Mouse (Mus musculus): Measurements from ENCODE around the gene Gsdma2. TPM values are rescaled to one million over a fixed set of nuclear protein-coding genes. Genes with fewer than 3 reads are reported as not detected.

The Gsdma2 gene
- polyA plus RNA-seq, 1 experiment: not detected

DNA sequence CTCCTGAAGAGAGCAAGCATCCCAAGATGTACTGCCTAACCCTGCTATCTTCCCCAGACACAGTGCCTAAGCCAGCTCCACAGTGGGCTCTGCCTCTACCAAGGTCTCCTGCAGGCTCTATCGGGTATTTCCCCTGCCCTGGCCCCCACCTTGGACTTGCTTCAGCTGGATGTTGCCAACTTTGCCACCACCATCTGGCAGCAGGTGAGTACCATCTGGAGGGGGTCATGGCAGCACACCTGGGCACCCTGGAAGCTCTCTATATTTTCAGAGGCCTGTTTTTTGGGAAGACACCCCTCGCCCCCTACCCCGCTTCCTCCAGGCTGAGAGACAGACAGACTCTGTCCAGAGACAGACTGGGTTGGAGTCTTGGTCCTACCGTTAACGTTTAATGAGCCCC is 55.8 kb downstream of the Gsdma2 start:
- TF ChIP-seq CTCF (IDR thresholded peaks at IDR 0.05; ENCODE audit: insufficient read depth, low read depth, low read length) (no peak), POLR2A (IDR thresholded peaks at IDR 0.05; ENCODE audit: insufficient read depth, low read depth, low read length) (no peak)
- H3K4me1 ChIP-seq (ENCODE audit: control insufficient read depth, insufficient read depth, low read length): no peaks in the 10 kb centered on the region
- H3K4me3 ChIP-seq (ENCODE audit: insufficient read depth, low read depth, low read length): no peak overlapping the region
- 71% methylated on average over 5 of the region's 5 CpGs for WGBS
- H3K27ac ChIP-seq (ENCODE audit: insufficient read depth, low read depth, low read length): no peak overlapping the region

DNA sequence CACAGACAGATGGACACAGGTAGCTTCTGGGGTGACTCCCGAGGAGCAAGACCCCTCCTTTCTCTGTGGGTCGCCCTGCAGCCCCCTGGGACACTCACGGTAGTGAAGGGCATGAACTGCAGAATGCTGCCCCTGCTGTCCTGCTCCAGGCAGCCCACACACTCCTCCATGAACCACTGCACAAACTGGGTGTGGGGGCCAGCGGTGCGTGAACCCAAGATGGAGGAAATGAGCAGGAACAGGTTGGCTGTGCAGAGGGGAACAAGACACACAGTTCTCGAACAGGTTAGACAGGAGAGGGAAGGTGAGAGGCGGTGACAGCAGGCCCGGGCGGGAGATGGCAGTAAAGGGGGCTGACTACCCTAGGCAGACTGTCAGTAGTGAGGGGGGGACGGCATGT is 58.5 kb downstream of the Gsdma2 start:
- H3K4me1 ChIP-seq (ENCODE audit: control insufficient read depth, insufficient read depth, low read length): peaks cover 12% of the 10 kb centered on the region
- 90% methylated on average over 10 of the region's 10 CpGs for WGBS
- TF ChIP-seq POLR2A (IDR thresholded peaks at IDR 0.05; ENCODE audit: insufficient read depth, low read depth, low read length) (no peak), CTCF (IDR thresholded peaks at IDR 0.05; ENCODE audit: insufficient read depth, low read depth, low read length) (no peak)
- no peak overlapping the region for H3K27ac ChIP-seq (ENCODE audit: insufficient read depth, low read depth, low read length)
- no peak overlapping the region for H3K4me3 ChIP-seq (ENCODE audit: insufficient read depth, low read depth, low read length)

Other genes starting within 250 kb of the Gsdma2 start
- gene Pgap3, start 246.3 kb upstream of the Gsdma2 start, polyA plus RNA-seq (2012; ENCODE audit: insufficient read depth, insufficient read length, low replicate concordance, missing spikeins): not detected in 2 replicates
- not detected in 2 replicates for gene Erbb2, start 234.3 kb upstream of the Gsdma2 start, polyA plus RNA-seq (2012; ENCODE audit: insufficient read depth, insufficient read length, low replicate concordance, missing spikeins)
- gene Mien1, start 207.8 kb upstream of the Gsdma2 start, polyA plus RNA-seq (2012; ENCODE audit: insufficient read depth, insufficient read length, low replicate concordance, missing spikeins): not detected in 2 replicates
- gene Grb7, start 200.4 kb upstream of the Gsdma2 start, polyA plus RNA-seq (2012; ENCODE audit: insufficient read depth, insufficient read length, low replicate concordance, missing spikeins): not detected in 2 replicates
- 249 TPM in 1 of 2 replicates, not detected in the other for gene Ikzf3, start 100.7 kb upstream of the Gsdma2 start, polyA plus RNA-seq (2012; ENCODE audit: insufficient read depth, insufficient read length, low replicate concordance, missing spikeins)
- gene Zpbp2, start 95.7 kb upstream of the Gsdma2 start, polyA plus RNA-seq (2012; ENCODE audit: insufficient read depth, insufficient read length, low replicate concordance, missing spikeins): not detected in 2 replicates
- gene Ormdl3, start 59.4 kb upstream of the Gsdma2 start, polyA plus RNA-seq (2012; ENCODE audit: insufficient read depth, insufficient read length, low replicate concordance, missing spikeins): not detected in 2 replicates
- not detected in 2 replicates for gene Lrrc3c, start 48.5 kb upstream of the Gsdma2 start, polyA plus RNA-seq (2012; ENCODE audit: insufficient read depth, insufficient read length, low replicate concordance, missing spikeins)
- gene Gm12355, start 21.1 kb upstream of the Gsdma2 start, polyA plus RNA-seq (2012; ENCODE audit: insufficient read depth, insufficient read length, low replicate concordance, missing spikeins): not detected in 2 replicates
- not detected in 2 replicates for gene Gsdma3, start 20.4 kb upstream of the Gsdma2 start, polyA plus RNA-seq (2012; ENCODE audit: insufficient read depth, insufficient read length, low replicate concordance, missing spikeins)
- gene Gsdma, start 17.6 kb downstream of the Gsdma2 start, polyA plus RNA-seq (2012; ENCODE audit: insufficient read depth, insufficient read length, low replicate concordance, missing spikeins): not detected in 2 replicates
- gene Psmd3, start 35.8 kb downstream of the Gsdma2 start, polyA plus RNA-seq (2012; ENCODE audit: insufficient read depth, insufficient read length, low replicate concordance, missing spikeins): not detected in 2 replicates
- not detected in 2 replicates for gene Csf3, start 54.5 kb downstream of the Gsdma2 start, polyA plus RNA-seq (2012; ENCODE audit: insufficient read depth, insufficient read length, low replicate concordance, missing spikeins)
- gene Med24, start 82.7 kb downstream of the Gsdma2 start, polyA plus RNA-seq (2012; ENCODE audit: insufficient read depth, insufficient read length, low replicate concordance, missing spikeins): not detected in 2 replicates
- 251 and 495 TPM in 2 replicates for gene Thra, start 93.9 kb downstream of the Gsdma2 start, polyA plus RNA-seq (2012; ENCODE audit: insufficient read depth, insufficient read length, low replicate concordance, missing spikeins)
- gene Nr1d1, start 128.6 kb downstream of the Gsdma2 start, polyA plus RNA-seq (2012; ENCODE audit: insufficient read depth, insufficient read length, low replicate concordance, missing spikeins): not detected in 2 replicates
- gene Msl1, start 148.8 kb downstream of the Gsdma2 start, polyA plus RNA-seq (2012; ENCODE audit: insufficient read depth, insufficient read length, low replicate concordance, missing spikeins): 206 and 252 TPM in 2 replicates
- not detected in 2 replicates for gene Casc3, start 158.1 kb downstream of the Gsdma2 start, polyA plus RNA-seq (2012; ENCODE audit: insufficient read depth, insufficient read length, low replicate concordance, missing spikeins)
- 182 TPM in 1 of 2 replicates, not detected in the other for gene Rapgefl1, start 190.0 kb downstream of the Gsdma2 start, polyA plus RNA-seq (2012; ENCODE audit: insufficient read depth, insufficient read length, low replicate concordance, missing spikeins)
- not detected in 2 replicates for gene Wipf2, start 216.9 kb downstream of the Gsdma2 start, polyA plus RNA-seq (2012; ENCODE audit: insufficient read depth, insufficient read length, low replicate concordance, missing spikeins)

All from olfactory bulb, adult 2 months (tissue).